Mouse (Mus musculus) liver, embryonic 14.5 days (tissue): Measurements from ENCODE around the gene Myo18a.

Experiments
- CTCF ChIP-seq: IDR thresholded peaks from 2 replicates; pipeline ENCODE4 v1.5.1; 2016; ENCODE audit warnings: antibody characterized with exemption, low read depth, control low read depth
- EP300 ChIP-seq: IDR thresholded peaks from 2 replicates; pipeline ENCODE4 v1.6.1; 2016; ENCODE audit warnings: antibody characterized with exemption, low read depth

DNA sequence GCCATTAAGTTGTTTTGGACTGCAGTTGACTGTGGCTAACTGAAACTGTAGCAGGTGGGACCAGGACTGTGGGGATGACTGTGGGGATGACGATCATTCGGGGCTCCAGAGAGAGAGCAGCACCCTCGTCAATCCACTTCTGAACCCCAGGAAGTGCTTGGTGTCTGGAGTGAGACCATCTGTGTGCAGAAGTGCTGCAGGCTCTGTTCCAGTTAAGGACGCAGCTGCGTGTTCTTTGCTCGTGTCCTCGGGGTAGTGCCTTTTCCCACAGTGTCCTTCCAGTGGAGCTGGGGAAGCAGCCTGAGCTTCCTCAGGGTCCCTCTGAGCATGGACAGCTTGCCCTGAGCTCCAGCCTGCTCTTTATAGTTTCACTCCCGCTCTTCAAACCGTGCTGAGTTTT is 27.2 kb downstream of the Myo18a start:
- no peak for TF ChIP-seq CTCF
- no peak for TF ChIP-seq EP300
